Mouse (Mus musculus): ENCODE results near the gene Foxl1. TPM values are rescaled to one million over a fixed set of nuclear protein-coding genes. Genes with fewer than 3 reads are reported as not detected.

Foxl1 gene
- polyA plus RNA-seq, 2 experiments = 0.18 to 0.40 TPM

- H3K27ac ChIP-seq (replicated peaks; ENCODE audit: low read depth, low read length) = no peak overlapping the region
- DNase-seq (ENCODE audit: low spot score) (peak; percentile 38), ATAC-seq (ENCODE audit: low FRiP score, low read depth) (no peak)
- peaks cover 33% of the 10 kb centered on the region for H3K4me1 ChIP-seq (ENCODE audit: control insufficient read depth, insufficient read depth, low read length)
- H3K4me2 ChIP-seq (replicated peaks; ENCODE audit: low read depth, low read length, severe bottlenecking) = no peak overlapping the region
- no peak overlapping the region for H3K4me3 ChIP-seq (replicated peaks; ENCODE audit: low read length)
- no peak for TF ChIP-seq POLR2A (IDR thresholded peaks at IDR 0.05; ENCODE audit: borderline replicate concordance, extremely low read depth, insufficient read depth, insufficient read length)
- no peaks in the 10 kb centered on the region for H3K36me3 ChIP-seq (ENCODE audit: control insufficient read depth, insufficient read depth, low read length)
- no peak overlapping the region for H3K9ac ChIP-seq (ENCODE audit: low read depth, low read length, severe bottlenecking)
- H3K9me3 ChIP-seq (ENCODE audit: control insufficient read depth, low read length) = no peaks in the 10 kb centered on the region
- no peaks in the 10 kb centered on the region for H3K27me3 ChIP-seq (ENCODE audit: control insufficient read depth, insufficient read depth, low read length)
- 22% methylated on average over 3 of the region's 3 CpGs for WGBS
Observed at GRCm38 (mm10) chr8:121176291-121176690, 48.6 kb downstream of the Foxl1 start.

Small RNA genes lying within 50 kb of the gene (microRNA-seq; reads per million reads assigned to microRNA genes)
- gene Gm27530 = not detected

Other genes with a start within 250 kb of the Foxl1 start
- 0.54 and 1.00 TPM in 2 replicates for gene Foxf1, start 43.6 kb upstream of the Foxl1 start, polyA plus RNA-seq (2012; rRNA removed)
- gene Foxf1, start 43.6 kb upstream of the Foxl1 start, polyA plus RNA-seq (2014; fragmentation: Nextera tagmentation; extraction: Ambion mirVana) = 0.15 and 0.28 TPM in 2 replicates
- 120 and 122 TPM in 2 replicates for gene Mthfsd, start 19.5 kb upstream of the Foxl1 start, polyA plus RNA-seq (2012; rRNA removed)
- gene Mthfsd, start 19.5 kb upstream of the Foxl1 start, polyA plus RNA-seq (2014; fragmentation: Nextera tagmentation; extraction: Ambion mirVana) = 59.9 and 62.8 TPM in 2 replicates
- 14.3 and 24.4 TPM in 2 replicates for gene Foxc2, start 11.8 kb upstream of the Foxl1 start, polyA plus RNA-seq (2012; rRNA removed)
- gene Foxc2, start 11.8 kb upstream of the Foxl1 start, polyA plus RNA-seq (2014; fragmentation: Nextera tagmentation; extraction: Ambion mirVana) = 9.7 and 12.5 TPM in 2 replicates